Mouse (Mus musculus): Measurements from ENCODE around the gene Fam102a. TPM values are rescaled to one million over a fixed set of nuclear protein-coding genes. Genes with fewer than 3 reads are reported as not detected.

The Fam102a gene
- polyA plus RNA-seq, 1 experiment: 39.0 TPM

DNA sequence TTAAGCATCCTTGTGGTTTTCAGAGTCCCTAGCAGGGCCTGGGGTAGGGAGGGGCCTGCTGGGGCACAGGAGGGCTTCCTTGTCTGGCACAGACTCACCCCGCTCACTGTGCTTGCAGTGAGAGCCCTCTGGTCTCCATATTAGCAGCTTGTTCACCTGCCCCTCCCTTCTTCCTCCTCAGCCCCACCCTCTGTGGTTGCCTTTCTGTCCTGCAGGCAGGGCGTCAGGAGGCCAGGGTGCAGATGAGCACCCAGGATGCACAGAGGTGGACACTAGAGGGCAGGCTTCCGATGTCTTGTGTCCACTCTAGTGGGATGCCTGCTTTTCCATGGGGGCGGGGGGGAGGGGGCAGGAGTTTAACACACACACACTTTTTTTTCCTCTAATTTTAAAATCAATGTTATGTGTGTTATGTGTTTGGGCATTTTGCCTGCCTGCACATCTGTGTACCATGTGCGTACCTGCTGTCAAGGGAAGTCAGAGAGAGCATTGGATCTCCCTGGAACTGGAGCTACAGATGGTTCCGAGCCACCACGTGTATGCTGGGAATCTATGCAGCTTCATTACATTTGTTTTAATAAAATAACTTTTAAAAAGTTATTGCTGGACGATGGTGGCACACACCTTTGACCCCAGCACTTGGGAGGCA lies 66.4 kb downstream of the Fam102a start:
- 60% methylated on average over 8 of the region's 8 CpGs for WGBS
- no peak overlapping the region for H3K27ac ChIP-seq (ENCODE audit: insufficient read depth, low read depth, low read length)
- no peaks in the 10 kb centered on the region for H3K4me1 ChIP-seq (ENCODE audit: control insufficient read depth, insufficient read depth, low read length)
- peak; percentile 58 for TF ChIP-seq CTCF (conservative IDR thresholded peaks at IDR 0.05; ENCODE audit: insufficient read depth, insufficient read length, low read depth, low read length)
- TF ChIP-seq POLR2A (IDR thresholded peaks at IDR 0.05; ENCODE audit: low read depth, low read length): no peak
- no peak overlapping the region for H3K4me3 ChIP-seq (ENCODE audit: insufficient read depth, low read depth, low read length)
- no peaks in the 10 kb centered on the region for H3K36me3 ChIP-seq (ENCODE audit: control insufficient read depth, insufficient read depth, low read length)
- DNase-seq: peak; percentile 37
- H3K27me3 ChIP-seq (replicated peaks; ENCODE audit: control insufficient read depth, insufficient read depth, low read length): no peaks in the 10 kb centered on the region

DNA sequence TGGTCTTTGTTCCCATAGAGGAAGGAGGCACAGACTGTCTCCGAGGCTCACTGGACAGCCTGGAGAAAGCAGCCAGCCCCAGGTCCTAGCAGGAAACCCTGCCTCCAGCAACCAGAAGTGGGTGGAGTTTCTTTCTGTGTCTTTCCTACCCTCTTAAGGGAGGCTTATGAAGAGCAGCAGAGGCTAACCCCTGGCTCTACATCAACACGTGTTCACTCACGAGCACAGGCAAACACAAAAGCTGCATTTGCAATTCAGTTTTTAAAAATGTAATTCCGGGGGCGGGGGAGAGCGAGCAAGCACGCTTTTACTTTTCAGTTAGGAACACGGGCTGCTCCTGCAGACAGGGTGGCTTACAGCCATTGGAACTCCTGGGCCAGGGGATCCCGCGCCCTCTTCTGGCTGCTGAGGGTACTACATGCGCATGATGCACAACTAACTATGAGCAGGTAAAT lies 67.5 kb downstream of the Fam102a start:
- no peaks in the 10 kb centered on the region for H3K27me3 ChIP-seq (replicated peaks; ENCODE audit: control insufficient read depth, insufficient read depth, low read length)
- H3K36me3 ChIP-seq (ENCODE audit: control insufficient read depth, insufficient read depth, low read length): no peaks in the 10 kb centered on the region
- H3K27ac ChIP-seq (ENCODE audit: insufficient read depth, low read depth, low read length): no peak overlapping the region
- TF ChIP-seq CTCF (conservative IDR thresholded peaks at IDR 0.05; ENCODE audit: insufficient read depth, insufficient read length, low read depth, low read length): peak; percentile 94
- TF ChIP-seq POLR2A (IDR thresholded peaks at IDR 0.05; ENCODE audit: low read depth, low read length): no peak
- H3K4me1 ChIP-seq (ENCODE audit: control insufficient read depth, insufficient read depth, low read length): no peaks in the 10 kb centered on the region
- H3K4me3 ChIP-seq (ENCODE audit: insufficient read depth, low read depth, low read length): peak overlapping the region; percentile 31
- DNase-seq: peak; percentile 90
- 1% methylated on average over 11 of the region's 11 CpGs for WGBS

DNA sequence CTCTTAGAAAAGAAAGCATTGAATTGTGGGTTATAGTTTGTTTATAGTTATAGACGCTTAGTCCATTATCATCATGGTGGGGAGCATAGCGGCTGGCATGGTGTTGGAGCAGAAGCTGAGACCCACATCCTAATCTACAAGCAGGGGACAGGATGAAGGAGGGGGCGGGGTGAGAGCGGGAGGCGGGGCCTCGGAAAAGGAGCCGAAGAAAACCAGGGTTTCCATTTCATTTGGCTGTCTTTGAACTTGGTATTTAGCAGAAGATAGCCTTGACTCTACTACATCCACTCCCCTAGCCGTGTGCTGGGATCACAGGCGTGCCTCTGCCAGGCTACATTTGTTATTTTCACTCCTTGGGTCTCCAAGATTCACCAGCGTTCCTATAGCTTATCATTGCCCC lies 69.5 kb downstream of the Fam102a start:
- Histone ChIP-seq H3K4me1 (ENCODE audit: control insufficient read depth, insufficient read depth, low read length) (no peaks in the 10 kb centered on the region), H3K27ac (ENCODE audit: insufficient read depth, low read depth, low read length) (no peak overlapping the region), H3K27me3 (replicated peaks; ENCODE audit: control insufficient read depth, insufficient read depth, low read length) (no peaks in the 10 kb centered on the region), H3K4me3 (ENCODE audit: insufficient read depth, low read depth, low read length) (no peak overlapping the region), H3K36me3 (ENCODE audit: control insufficient read depth, insufficient read depth, low read length) (no peaks in the 10 kb centered on the region)
- 60% methylated on average over 10 of the region's 10 CpGs for WGBS
- TF ChIP-seq CTCF (conservative IDR thresholded peaks at IDR 0.05; ENCODE audit: insufficient read depth, insufficient read length, low read depth, low read length): no peak
- no peak for TF ChIP-seq POLR2A (IDR thresholded peaks at IDR 0.05; ENCODE audit: low read depth, low read length)
- DNase-seq: no peak

- 13% methylated on average over 53 of the region's 55 CpGs for WGBS
- Histone ChIP-seq H3K36me3 (ENCODE audit: control insufficient read depth, insufficient read depth, low read length) (no peaks in the 10 kb centered on the region), H3K27me3 (replicated peaks; ENCODE audit: control insufficient read depth, insufficient read depth, low read length) (no peaks in the 10 kb centered on the region), H3K4me1 (ENCODE audit: control insufficient read depth, insufficient read depth, low read length) (peaks cover 2% of the 10 kb centered on the region; the same call in 1 of the 2 replicates), H3K4me3 (ENCODE audit: insufficient read depth, low read depth, low read length) (peak overlapping the region; percentile 65), H3K27ac (ENCODE audit: insufficient read depth, low read depth, low read length) (no peak overlapping the region)
- TF ChIP-seq CTCF (conservative IDR thresholded peaks at IDR 0.05; ENCODE audit: insufficient read depth, insufficient read length, low read depth, low read length) (peak; percentile 51), POLR2A (IDR thresholded peaks at IDR 0.05; ENCODE audit: low read depth, low read length) (no peak)
- DNase-seq: peak; percentile 81
Measured at GRCm38 (mm10) chr2:32606161-32607142, 71.3 kb downstream of the Fam102a start.

- Histone ChIP-seq H3K4me1 (ENCODE audit: control insufficient read depth, insufficient read depth, low read length) (peaks cover 2% of the 10 kb centered on the region; the same call in 1 of the 2 replicates), H3K27ac (ENCODE audit: insufficient read depth, low read depth, low read length) (peak overlapping the region; percentile 15; the same call in 1 of the 2 replicates), H3K4me3 (ENCODE audit: insufficient read depth, low read depth, low read length) (peak overlapping the region; percentile 65), H3K27me3 (replicated peaks; ENCODE audit: control insufficient read depth, insufficient read depth, low read length) (no peaks in the 10 kb centered on the region), H3K36me3 (ENCODE audit: control insufficient read depth, insufficient read depth, low read length) (no peaks in the 10 kb centered on the region)
- peak; percentile 24 for DNase-seq
- 10% methylated on average over 34 of the region's 34 CpGs for WGBS
- no peak for TF ChIP-seq POLR2A (IDR thresholded peaks at IDR 0.05; ENCODE audit: low read depth, low read length)
- TF ChIP-seq CTCF (conservative IDR thresholded peaks at IDR 0.05; ENCODE audit: insufficient read depth, insufficient read length, low read depth, low read length): no peak
Measured at GRCm38 (mm10) chr2:32607262-32607947, 72.3 kb downstream of the Fam102a start.

- no peak overlapping the region for H3K27ac ChIP-seq (ENCODE audit: insufficient read depth, low read depth, low read length)
- no peaks in the 10 kb centered on the region for H3K27me3 ChIP-seq (replicated peaks; ENCODE audit: control insufficient read depth, insufficient read depth, low read length)
- no peaks in the 10 kb centered on the region for H3K36me3 ChIP-seq (ENCODE audit: control insufficient read depth, insufficient read depth, low read length)
- TF ChIP-seq CTCF (conservative IDR thresholded peaks at IDR 0.05; ENCODE audit: insufficient read depth, insufficient read length, low read depth, low read length) (no peak), POLR2A (IDR thresholded peaks at IDR 0.05; ENCODE audit: low read depth, low read length) (no peak)
- peak; percentile 69 for DNase-seq
- 11% methylated on average over 25 of the region's 25 CpGs for WGBS
- peak overlapping the region; percentile 65; the same call in 1 of the 2 replicates for H3K4me3 ChIP-seq (ENCODE audit: insufficient read depth, low read depth, low read length)
- peaks cover 2% of the 10 kb centered on the region; the same call in 1 of the 2 replicates for H3K4me1 ChIP-seq (ENCODE audit: control insufficient read depth, insufficient read depth, low read length)
Measured at GRCm38 (mm10) chr2:32608141-32608777, 73.1 kb downstream of the Fam102a start.

All from kidney, adult 2 months (tissue).